Mouse (Mus musculus) testis, postnatal 14 days (tissue): Measurements from ENCODE around the gene Cdh4.

Source experiments
- DNase-seq: peaks from one replicate; pipeline ENCODE4 v3.0.0; 2021; ENCODE audit warnings: low spot score

Gene Cdh4

GRCm38 (mm10) chr2:179945051-179945450 lies 502.8 kb downstream of the Cdh4 start:
- DNase-seq: no peak

GRCm38 (mm10) chr2:179946496-179946895 lies 504.3 kb downstream of the Cdh4 start:
- DNase-seq: no peak

GRCm38 (mm10) chr2:179947607-179948006 lies 505.4 kb downstream of the Cdh4 start:
- DNase-seq: no peak

- no peak for DNase-seq
Observed at GRCm38 (mm10) chr2:179948820-179949219, 506.6 kb downstream of the Cdh4 start.
